Mouse (Mus musculus) brain, embryonic 14.5 days (tissue): ENCODE measurements around the gene Ces1h. TPM values are rescaled to one million over a fixed set of nuclear protein-coding genes. Genes with fewer than 3 reads are reported as not detected.

Experiments used
- DNase-seq: peaks from one replicate; pipeline ENCODE4 v3.0.0-alpha.2; 2011; ENCODE audit warnings: low read depth
- CTCF ChIP-seq: fragments of 200-500 bp; IDR thresholded peaks from 2 replicates; pipeline ENCODE4 v1.5.1; 2012; ENCODE audit warnings: inconsistent platforms, mild to moderate bottlenecking, moderate library complexity, borderline replicate concordance; ENCODE audit not compliant: insufficient read depth, insufficient read length; ENCODE audit errors: extremely low read depth
- POLR2A ChIP-seq: fragments of 200-500 bp; IDR thresholded peaks from 2 replicates; pipeline ENCODE4 v1.6.1; 2012; ENCODE audit warnings: mild to moderate bottlenecking, inconsistent platforms, borderline replicate concordance; ENCODE audit not compliant: poor library complexity, insufficient read depth, insufficient read length, severe bottlenecking; ENCODE audit errors: extremely low read depth
- polyA plus RNA-seq: library from polyadenylated mRNA; depleted of rRNA; stranded (reverse); fragments of >200 nt; gene quantifications from 2 replicates; pipeline ENCODE4 v1.2.3, GENCODE M21; 2012; rRNA removed

Ces1h gene
- polyA plus RNA-seq, 1 experiment, result not detected

DNA sequence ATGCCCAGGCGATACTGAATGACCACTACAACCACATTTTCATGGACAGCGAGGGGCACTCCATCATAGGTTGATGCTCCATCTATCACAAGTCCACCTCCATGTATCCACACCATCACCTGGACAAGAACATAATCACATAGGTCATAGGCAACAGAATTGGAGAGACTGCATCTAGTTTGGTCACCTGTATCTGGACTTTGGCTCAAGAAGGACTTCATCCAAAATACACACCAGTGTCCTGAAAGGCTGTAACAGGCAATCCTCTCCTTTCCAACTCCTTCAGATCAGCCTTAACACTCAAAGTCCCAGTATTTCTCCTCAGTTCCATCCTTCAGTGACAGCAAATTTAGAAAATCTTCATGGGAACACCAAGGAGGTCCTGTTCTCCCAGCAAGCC is 48.4 kb downstream of the Ces1h start:
- DNase-seq, result no peak
- TF ChIP-seq CTCF (no peak), POLR2A (no peak)

DNA sequence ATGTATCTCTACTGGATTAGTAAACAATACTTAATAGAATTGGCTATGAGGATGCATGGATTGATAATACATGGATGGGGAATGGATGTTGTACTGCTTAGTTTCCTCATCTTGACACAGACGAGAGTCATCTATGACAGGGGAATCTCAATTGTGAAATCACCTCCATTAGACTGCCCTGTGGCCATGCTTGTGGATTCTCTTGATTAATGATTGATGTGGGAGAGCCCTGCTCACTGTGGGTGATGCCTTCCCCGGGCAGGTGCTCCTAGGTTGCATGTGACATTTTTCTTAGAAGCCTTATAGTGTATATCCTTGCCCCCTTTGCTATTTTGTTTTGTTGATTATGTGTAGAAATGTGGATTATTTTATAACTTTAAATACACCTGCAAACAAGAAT is 54.4 kb downstream of the Ces1h start:
- no peak for DNase-seq
- no peak for TF ChIP-seq CTCF

DNA sequence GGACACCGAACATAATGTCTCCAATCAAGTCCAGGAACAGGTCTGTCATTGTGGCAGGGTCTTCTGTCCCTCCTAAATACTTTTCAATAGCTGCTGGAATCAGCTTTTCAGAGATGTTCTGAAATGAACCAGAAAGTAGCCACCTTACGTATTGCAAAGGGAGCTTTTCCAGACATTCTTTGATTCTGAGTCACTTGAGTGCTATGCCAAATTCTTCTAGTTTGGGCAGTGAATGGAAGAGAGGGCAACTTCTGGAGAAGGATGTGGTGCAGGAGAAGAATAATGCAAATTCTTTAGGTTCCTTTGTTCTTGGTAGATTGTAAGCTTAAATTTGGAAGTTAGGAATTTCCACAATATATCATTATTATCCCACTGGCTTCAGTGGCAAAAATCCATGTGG is 62.5 kb downstream of the Ces1h start:
- DNase-seq, result no peak
- TF ChIP-seq POLR2A, result no peak

DNA sequence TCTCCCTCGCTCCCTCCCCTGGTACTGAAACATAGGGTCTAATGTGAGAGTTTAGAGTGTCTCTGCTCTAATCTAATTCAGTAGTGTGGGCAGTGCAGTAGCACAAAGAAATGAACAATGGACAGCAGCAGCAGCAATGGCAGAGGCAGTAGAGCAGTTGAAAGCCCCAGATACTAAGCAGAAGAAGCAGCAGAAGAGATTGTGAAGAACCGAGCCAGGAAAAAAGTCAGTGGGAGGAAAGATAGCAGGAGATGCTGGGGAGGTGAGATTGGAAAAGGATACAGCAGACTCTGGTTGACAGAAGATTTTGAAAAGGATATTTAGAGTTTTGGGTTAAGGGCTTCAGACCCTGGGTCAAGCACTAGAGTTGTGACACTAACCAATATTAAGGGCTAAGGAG is 64.0 kb downstream of the Ces1h start:
- DNase-seq, result no peak
- TF ChIP-seq CTCF, result no peak

Other genes starting within 250 kb of the Ces1h start
- not detected in 2 replicates for gene Ces1c, start 248.4 kb downstream of the Ces1h start, polyA plus RNA-seq
- 0.21 TPM in 1 of 2 replicates, not detected in the other for gene Ces1d, start 181.9 kb downstream of the Ces1h start, polyA plus RNA-seq
- gene Ces1e, start 150.1 kb downstream of the Ces1h start, polyA plus RNA-seq, result not detected in 2 replicates
- gene Ces1f, start 100.0 kb downstream of the Ces1h start, polyA plus RNA-seq, result 0.08 TPM in 1 of 2 replicates, not detected in the other
- gene Ces1g, start 42.4 kb downstream of the Ces1h start, polyA plus RNA-seq, result not detected in 2 replicates
- gene Ces5a, start 156.1 kb upstream of the Ces1h start, polyA plus RNA-seq, result 0.51 and 0.54 TPM in 2 replicates